Mouse (Mus musculus) ZHBTc4 (cell line): ENCODE results near the gene Cbr4.

ENCODE experiments used
- DNase-seq: peaks from one replicate; pipeline ENCODE4 v3.0.0-alpha.2; 2011; ENCODE audit warnings: low read depth, low spot score

Cbr4 gene

DNA sequence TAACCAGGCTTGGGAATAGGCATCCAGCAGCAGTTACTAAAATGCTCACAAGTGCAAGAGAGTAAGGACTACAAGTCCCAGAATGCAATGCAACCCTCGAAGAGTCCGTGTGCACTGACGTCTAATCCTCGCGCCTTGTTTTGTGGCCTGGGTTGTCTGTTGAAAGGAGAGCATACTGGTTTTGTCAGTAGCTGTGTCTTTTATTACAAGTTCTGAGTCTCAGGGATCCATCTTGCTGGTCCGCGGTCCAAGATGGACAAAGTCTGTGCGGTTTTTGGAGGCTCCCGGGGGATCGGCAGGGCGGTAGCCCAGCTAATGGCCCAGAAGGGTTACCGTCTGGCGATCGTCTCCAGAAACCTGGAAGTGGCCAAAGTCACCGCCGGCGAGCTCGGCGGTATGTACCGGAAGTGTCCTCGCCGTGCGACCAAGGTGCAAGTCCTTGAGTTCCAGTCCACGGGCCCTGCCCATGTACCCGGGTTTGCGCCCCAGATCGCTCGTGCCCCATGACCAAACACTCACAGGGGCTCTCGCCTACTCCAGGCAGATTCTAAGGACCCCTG lies at the start of gene Cbr4:
Gene Cbr4 (plus strand): TSS at position 138 of the 560 bp plus-strand sequence.
- peak; percentile 94 for DNase-seq

- no peak for DNase-seq
Observed at GRCm38 (mm10) chr8:61442988-61443387, 44.5 kb upstream of the Cbr4 start.

DNA sequence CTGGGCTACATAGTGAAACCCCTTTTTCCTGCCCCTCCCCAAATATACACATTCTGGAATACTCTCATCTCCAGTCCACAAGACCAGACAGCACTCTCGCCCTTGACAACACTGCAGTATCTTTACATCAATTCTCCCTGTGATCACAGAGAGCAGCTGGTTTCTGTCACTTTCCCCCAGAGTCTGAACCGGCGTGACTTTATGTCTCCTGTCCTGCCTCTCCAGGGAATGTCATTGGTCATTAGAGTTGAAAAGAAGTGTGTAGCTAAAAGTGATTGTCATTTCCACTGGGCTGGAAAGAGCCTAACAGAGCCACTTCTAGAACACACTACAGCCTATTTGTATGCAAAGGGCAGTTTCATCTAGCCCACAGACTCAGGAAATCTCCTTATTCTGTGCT lies 43.2 kb upstream of the Cbr4 start:
- peak; percentile 10 for DNase-seq

- no peak for DNase-seq
Observed at GRCm38 (mm10) chr8:61446329-61446728, 41.2 kb upstream of the Cbr4 start.

DNA sequence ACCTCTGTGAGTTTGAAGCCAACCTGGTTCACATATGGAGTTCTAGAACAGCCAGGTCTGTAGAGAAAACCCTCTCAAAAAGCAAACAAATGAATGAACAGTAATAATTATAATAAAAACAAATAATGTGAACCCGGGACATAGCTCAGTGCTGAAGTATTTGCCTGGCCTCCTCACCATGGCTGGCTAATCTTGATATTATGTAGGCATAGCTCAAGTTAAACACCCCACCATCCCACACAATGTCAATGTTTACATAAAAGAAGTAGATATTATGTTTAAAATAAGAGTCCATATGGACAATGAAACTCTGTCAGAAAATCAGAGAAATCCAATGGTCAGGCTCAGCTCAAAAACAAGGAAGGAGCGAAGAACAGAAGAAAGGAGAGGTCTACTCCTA lies 39.4 kb upstream of the Cbr4 start:
- no peak for DNase-seq

DNA sequence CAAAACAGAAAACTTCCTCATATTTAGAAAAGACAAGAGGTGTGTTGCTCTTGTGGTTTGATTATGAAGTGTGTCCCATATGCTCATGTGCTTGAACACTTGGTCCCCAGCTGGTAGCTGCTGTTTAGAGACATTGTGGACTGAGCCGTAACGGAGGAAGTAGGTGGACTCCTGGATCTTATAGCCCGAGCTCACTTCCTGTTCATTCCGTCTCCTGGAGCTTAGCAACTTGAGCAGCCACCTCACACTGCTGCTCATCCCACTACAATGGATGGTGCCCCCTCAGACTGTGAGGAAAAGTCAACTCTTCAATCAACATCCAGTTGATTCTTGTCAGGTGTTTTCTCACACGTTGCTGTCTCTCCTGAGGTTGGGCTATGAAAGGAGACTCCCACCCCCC lies 38.7 kb upstream of the Cbr4 start:
- DNase-seq, result no peak

DNA sequence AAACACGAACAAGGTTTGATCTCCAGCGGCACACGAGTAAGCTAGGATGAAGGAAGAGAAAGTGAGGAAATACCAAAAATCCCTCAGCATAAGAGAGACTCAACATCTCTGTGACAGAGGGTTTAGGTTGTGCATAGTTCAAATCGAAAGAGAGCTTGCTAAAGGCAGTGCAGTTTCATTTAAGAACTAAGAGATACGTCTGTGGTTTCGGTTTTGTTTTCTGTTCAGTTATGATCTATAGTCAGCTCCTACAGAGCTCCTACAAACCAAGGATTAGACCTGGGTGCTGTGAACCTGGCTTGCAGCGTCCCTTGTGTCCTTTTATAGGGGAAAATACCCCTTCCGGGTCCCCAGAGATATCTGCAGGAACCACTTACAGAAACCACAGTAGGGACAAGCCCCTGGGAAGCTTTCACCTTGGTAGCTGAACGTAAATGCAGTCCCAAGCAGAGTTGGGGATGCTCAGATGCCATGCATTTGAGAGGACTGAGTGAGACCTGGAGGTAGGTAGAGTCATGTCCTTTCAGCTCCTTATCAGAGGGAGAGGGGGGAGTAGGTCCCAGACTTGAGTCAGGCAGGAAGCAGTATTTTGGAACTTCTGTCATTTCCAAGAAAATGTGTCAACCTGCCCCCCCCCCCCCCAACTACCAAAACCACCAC lies 36.5 kb upstream of the Cbr4 start:
- no peak for DNase-seq

DNA sequence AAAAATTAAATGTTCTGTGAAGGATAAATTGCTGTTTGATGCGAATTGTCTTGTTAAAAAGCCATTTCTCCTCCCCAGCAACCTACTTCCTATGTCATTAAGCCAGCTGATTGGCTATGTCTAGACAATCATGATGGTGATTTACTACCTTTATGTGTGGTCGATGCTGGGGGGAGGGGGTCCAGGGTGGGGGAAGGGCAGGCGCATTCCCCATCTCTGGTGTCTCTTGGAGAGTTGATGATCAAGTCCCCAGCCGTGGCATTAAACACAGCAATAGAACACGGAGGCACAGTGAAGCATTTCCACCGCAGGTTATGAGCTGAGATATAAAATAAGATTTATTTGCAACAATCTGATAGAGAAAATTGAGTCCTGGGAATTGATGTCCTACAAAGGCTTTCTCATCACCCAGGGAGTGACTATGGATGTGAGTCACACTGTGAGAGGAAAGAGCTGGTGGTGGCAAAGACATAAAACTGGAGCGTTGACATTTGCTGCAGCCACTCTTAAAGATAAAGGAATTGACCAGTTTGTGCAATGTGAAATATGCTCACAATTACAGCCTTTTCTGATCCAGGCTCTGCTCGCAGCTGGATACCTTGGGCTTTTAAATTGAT lies 35.7 kb upstream of the Cbr4 start:
- DNase-seq, result no peak

GRCm38 (mm10) chr8:61459763-61460162 lies 27.8 kb upstream of the Cbr4 start:
- no peak for DNase-seq

DNA sequence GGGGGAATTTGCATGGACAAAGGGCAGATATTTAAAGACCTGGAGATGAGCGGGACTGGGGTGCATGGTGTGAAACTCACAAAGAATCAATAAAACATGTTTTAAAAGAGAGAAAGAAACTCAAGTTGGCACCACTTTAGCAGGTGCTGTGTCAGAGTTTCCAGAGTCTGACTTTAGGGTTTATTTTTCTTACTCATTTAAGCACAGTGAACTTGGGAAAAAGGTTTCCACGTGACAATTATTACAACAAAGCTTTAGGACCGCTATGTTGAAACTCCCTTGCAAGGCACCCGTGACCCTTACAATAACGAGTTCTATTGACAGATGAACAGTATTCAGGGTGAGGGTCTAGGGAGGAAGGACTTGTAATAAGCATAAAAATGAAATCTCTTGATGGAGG lies 25.3 kb upstream of the Cbr4 start:
- no peak for DNase-seq

DNA sequence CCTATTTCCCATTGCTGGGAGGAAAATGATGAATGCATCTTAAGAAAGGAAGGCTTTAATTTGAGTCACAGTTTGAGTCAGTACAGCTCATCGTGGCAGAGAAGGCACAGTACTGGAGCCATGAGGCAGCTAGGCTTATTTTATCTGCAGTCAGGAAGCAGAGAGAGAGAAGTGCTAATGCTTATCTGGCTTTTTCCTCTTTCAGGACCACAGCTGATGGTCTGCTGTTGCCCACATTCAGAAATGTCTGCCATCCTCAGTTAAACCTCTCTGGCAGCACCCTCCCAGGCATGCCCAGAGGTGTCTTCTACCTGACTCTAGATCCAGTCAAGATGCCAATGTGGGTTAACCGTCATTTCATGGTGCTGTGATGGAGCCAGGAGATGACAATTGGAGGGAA lies 23.1 kb upstream of the Cbr4 start:
- DNase-seq, result no peak

DNA sequence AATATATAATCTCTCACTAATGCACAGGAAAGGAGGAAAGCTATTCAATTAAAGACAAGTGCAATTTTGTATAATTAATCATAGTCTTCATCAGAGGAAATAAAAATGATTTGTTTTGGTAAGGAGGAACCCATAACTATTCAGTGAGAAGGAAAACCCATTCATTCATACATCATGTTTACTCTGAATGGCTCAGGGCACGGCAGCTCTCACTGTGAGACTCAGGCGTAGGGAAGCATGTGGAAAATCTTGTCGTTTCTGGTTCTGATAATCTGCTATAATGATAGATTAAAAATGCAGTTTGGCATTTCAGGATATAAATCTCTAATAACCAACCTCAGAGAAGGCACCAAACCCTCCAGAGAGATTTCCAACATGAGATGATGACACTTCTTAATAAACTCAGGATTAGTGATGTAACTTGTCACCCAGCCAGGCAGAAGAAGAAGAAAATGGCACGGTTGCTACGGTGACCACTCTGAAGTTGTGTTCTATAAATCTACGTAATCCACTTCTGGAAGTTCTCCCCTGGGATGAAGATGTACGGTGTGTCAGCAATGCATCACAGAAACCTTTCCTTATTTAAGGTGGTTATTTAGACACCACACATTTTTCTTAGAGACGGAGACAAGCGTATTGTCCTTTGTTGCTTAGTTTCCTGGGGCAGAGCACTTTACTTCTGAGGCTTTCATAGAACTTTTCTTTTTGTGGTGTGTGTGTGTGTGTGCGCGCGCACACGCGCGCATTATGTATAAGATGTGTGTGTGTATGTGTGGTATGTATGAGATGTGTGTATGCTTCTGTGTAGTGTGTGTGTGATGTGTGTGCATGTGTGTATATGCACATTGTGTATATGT lies 20.6 kb upstream of the Cbr4 start:
- no peak for DNase-seq

- DNase-seq, result no peak
Observed at GRCm38 (mm10) chr8:61467553-61467815, 20.1 kb upstream of the Cbr4 start.

GRCm38 (mm10) chr8:61470213-61470612 lies 17.3 kb upstream of the Cbr4 start:
- DNase-seq, result no peak

GRCm38 (mm10) chr8:61475251-61475673 lies 12.3 kb upstream of the Cbr4 start:
- DNase-seq, result no peak

DNA sequence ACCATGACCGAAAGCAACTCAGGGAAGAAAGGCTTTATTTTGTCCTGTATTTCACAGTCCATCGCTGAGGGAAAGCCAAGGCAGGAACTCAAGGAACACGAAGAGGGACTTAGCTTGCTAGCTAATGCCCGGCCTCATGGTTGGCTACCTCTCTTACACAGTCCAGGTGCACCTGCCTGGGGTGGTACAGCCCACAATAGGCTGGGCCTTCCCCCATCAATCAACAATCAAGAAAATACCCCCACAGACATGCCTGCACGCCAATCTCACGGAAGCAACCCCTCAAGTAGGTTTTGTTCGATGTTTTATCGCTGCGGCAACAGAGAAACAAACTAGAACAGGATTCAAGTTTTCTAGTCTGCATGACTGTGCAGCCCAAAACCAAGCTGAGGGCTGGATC lies 11.4 kb upstream of the Cbr4 start:
- no peak for DNase-seq

- DNase-seq, result no peak
Observed at GRCm38 (mm10) chr8:61478150-61478549, 9.4 kb upstream of the Cbr4 start.

DNA sequence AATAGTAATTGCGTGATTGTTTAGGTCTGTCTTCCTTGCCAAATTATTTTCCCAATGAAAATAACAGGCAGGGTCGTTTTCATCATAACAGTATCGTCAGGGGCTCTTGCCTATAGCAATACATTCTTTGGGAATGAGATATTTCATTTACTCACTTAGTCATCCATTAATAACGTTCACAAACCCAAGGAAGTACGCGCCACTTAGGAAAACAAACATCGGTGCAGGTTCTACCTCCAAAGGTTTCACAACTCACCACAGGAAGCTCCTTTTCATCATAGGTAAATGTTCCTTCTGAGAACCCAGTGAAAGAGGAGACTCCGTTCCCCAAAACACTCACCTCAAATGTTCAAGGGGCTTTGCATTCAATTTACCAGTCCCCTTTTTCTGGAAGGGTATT lies 8.7 kb upstream of the Cbr4 start:
- DNase-seq, result no peak

- peak; percentile 90 for DNase-seq
Observed at GRCm38 (mm10) chr8:61479506-61480214, 7.9 kb upstream of the Cbr4 start.

GRCm38 (mm10) chr8:61480260-61480967 lies 7.1 kb upstream of the Cbr4 start:
- no peak for DNase-seq

DNA sequence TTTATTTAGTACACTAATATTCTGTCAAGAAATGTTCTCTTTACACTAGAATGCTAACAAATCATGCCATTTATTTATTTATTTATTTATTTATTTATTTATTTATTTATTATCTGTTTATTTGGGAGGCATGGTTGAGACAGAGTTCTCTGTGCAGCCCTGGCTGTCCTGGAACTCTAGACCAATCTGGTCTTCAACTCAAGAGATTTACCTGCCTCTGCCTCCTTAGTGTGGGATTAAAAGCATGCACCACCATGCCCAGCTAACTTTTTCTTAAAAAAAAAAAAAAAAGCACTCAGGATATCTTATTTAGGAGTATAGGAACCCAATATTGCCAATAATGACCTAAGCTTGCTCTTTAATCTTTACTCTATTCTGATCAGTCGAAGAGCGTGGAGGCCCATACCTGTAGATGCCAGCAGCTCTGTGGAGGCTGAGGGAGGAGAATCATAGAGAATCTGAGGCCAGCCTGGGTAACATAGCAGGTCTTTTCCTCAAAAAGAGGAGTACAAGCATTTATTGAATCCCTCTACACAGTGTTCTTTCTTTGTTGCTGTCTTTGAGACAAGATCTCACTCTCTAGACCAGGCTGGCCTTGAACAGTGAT lies 508 bp upstream of the Cbr4 start:
- no peak for DNase-seq
